Mouse (Mus musculus) spleen, adult 2 months (tissue): ENCODE measurements around the gene Slc23a2. TPM values are rescaled to one million over a fixed set of nuclear protein-coding genes. Genes with fewer than 3 reads are reported as not detected.

Source experiments
- DNase-seq, 2 experiments: peaks; one replicate each; pipeline versions ENCODE4 v3.0.0 to v3.0.0-alpha.2; 2012 to 2021; ENCODE audit warnings: low spot score in 2 of 2, low read depth in 1 of 2
- H3K27ac ChIP-seq: fragments of 200-500 bp; 2 replicates; pipeline ENCODE4 v1.5.1; 2012; ENCODE audit warnings: low read length, inconsistent platforms; ENCODE audit not compliant: insufficient read depth
- H3K27me3 ChIP-seq: fragments of 200-500 bp; 2 replicates; pipeline ENCODE4 v1.6.1; 2012; ENCODE audit warnings: mild to moderate bottlenecking, moderate library complexity, low read length, inconsistent platforms; ENCODE audit not compliant: control insufficient read depth, insufficient read depth
- H3K36me3 ChIP-seq: fragments of 200-500 bp; 2 replicates; pipeline ENCODE4 v1.6.1; 2012; ENCODE audit warnings: mild to moderate bottlenecking, low read length, inconsistent platforms; ENCODE audit not compliant: control insufficient read depth, insufficient read depth
- H3K4me1 ChIP-seq: fragments of 200-500 bp; 2 replicates; pipeline ENCODE4 v1.6.1; 2011; ENCODE audit warnings: inconsistent platforms; ENCODE audit not compliant: control insufficient read depth, insufficient read depth, insufficient read length
- H3K4me3 ChIP-seq: fragments of 200-500 bp; 2 replicates; pipeline ENCODE4 v1.5.1; 2011; ENCODE audit warnings: mild to moderate bottlenecking, inconsistent platforms; ENCODE audit not compliant: insufficient read depth, insufficient read length; ENCODE audit errors: extremely low read depth
- CTCF ChIP-seq: fragments of 200-500 bp; IDR thresholded peaks from 2 replicates; pipeline ENCODE4 v1.5.1; 2011; ENCODE audit warnings: mild to moderate bottlenecking, inconsistent platforms; ENCODE audit not compliant: insufficient read depth, insufficient read length, insufficient replicate concordance; ENCODE audit errors: extremely low read depth
- POLR2A ChIP-seq: fragments of 200-500 bp; IDR thresholded peaks from 2 replicates; pipeline ENCODE4 v1.6.1; 2011; ENCODE audit warnings: low read depth, low read length, inconsistent platforms
- WGBS: fragments of 180-500 bp; shearing (Covaris S2); methylation state at CpG from one replicate; pipeline ENCODE4 v1.1.7; 2018; 5-methylcytosine and 5-hydroxymethylcytosine counted together
- polyA plus RNA-seq: library from polyadenylated mRNA; depleted of rRNA; stranded (reverse); fragments of >200 nt; gene quantifications from 2 replicates; pipeline ENCODE4 v1.2.3, GENCODE M21; 2012

Slc23a2 gene
- polyA plus RNA-seq, 1 experiment = 20.6 TPM

- 93% methylated on average over 1 of the region's 1 CpGs for WGBS
- Histone ChIP-seq H3K27me3 (no peaks in the 10 kb centered on the region), H3K27ac (no peak overlapping the region), H3K4me3 (no peak overlapping the region), H3K36me3 (no peaks in the 10 kb centered on the region), H3K4me1 (peaks cover 2% of the 10 kb centered on the region)
- TF ChIP-seq POLR2A (no peak), CTCF (no peak)
- no peak for DNase-seq
Measured at GRCm38 (mm10) chr2:132126292-132126691, 18.6 kb downstream of the Slc23a2 start.

- TF ChIP-seq POLR2A = no peak
- TF ChIP-seq CTCF = no peak
- no peaks in the 10 kb centered on the region for H3K27me3 ChIP-seq
- H3K27ac ChIP-seq = no peak overlapping the region
- no peaks in the 10 kb centered on the region for H3K36me3 ChIP-seq
- 93% methylated on average over 4 of the region's 4 CpGs for WGBS
- no peak overlapping the region for H3K4me3 ChIP-seq
- DNase-seq = no peak
- no peaks in the 10 kb centered on the region; the same call in 1 of the 2 replicates for H3K4me1 ChIP-seq
Measured at GRCm38 (mm10) chr2:132123063-132123462, 21.8 kb downstream of the Slc23a2 start.

- WGBS = 68% methylated on average over 3 of the region's 3 CpGs
- Histone ChIP-seq H3K36me3 (no peaks in the 10 kb centered on the region), H3K27me3 (no peaks in the 10 kb centered on the region; the same call in 1 of the 2 replicates), H3K4me3 (no peak overlapping the region), H3K27ac (no peak overlapping the region), H3K4me1 (no peaks in the 10 kb centered on the region; the same call in 1 of the 2 replicates)
- TF ChIP-seq POLR2A (no peak), CTCF (no peak)
- DNase-seq = no peak
Measured at GRCm38 (mm10) chr2:132121050-132121449, 23.9 kb downstream of the Slc23a2 start.

GRCm38 (mm10) chr2:132118646-132119045, 26.3 kb downstream of the Slc23a2 start:
- WGBS = 85% methylated on average over 1 of the region's 1 CpGs
- TF ChIP-seq POLR2A (no peak), CTCF (no peak)
- no peak for DNase-seq
- Histone ChIP-seq H3K27ac (no peak overlapping the region), H3K36me3 (no peaks in the 10 kb centered on the region), H3K4me1 (peaks cover 10% of the 10 kb centered on the region; the same call in 1 of the 2 replicates), H3K4me3 (no peak overlapping the region), H3K27me3 (no peaks in the 10 kb centered on the region; the same call in 1 of the 2 replicates)

- no peak overlapping the region for H3K27ac ChIP-seq
- no peaks in the 10 kb centered on the region for H3K36me3 ChIP-seq
- TF ChIP-seq POLR2A (no peak), CTCF (no peak)
- peaks cover 12% of the 10 kb centered on the region; the same call in 1 of the 2 replicates for H3K4me1 ChIP-seq
- DNase-seq = no peak
- 84% methylated on average over 5 of the region's 5 CpGs for whole genome bisulfite sequencing
- H3K4me3 ChIP-seq = no peak overlapping the region
- H3K27me3 ChIP-seq = no peaks in the 10 kb centered on the region; the same call in 1 of the 2 replicates
Measured at GRCm38 (mm10) chr2:132115936-132116335, 29.0 kb downstream of the Slc23a2 start.

- Histone ChIP-seq H3K27ac (no peak overlapping the region), H3K4me3 (no peak overlapping the region), H3K36me3 (no peaks in the 10 kb centered on the region), H3K27me3 (no peaks in the 10 kb centered on the region; the same call in 1 of the 2 replicates), H3K4me1 (peaks cover 12% of the 10 kb centered on the region; the same call in 1 of the 2 replicates)
- TF ChIP-seq CTCF (no peak), POLR2A (no peak)
- no peak for DNase-seq
- 58% methylated on average over 6 of the region's 6 CpGs for WGBS
Measured at GRCm38 (mm10) chr2:132115344-132115743, 29.6 kb downstream of the Slc23a2 start.

- Histone ChIP-seq H3K4me3 (no peak overlapping the region), H3K27ac (peak overlapping the region; percentile 44), H3K4me1 (peaks cover 18% of the 10 kb centered on the region), H3K36me3 (no peaks in the 10 kb centered on the region), H3K27me3 (no peaks in the 10 kb centered on the region; the same call in 1 of the 2 replicates)
- 37% methylated on average over 11 of the region's 11 CpGs for WGBS
- TF ChIP-seq CTCF (no peak), POLR2A (no peak)
- DNase-seq = no peak
Measured at GRCm38 (mm10) chr2:132113962-132114759, 30.7 kb downstream of the Slc23a2 start.
